Mouse (Mus musculus) C2C12 (cell line): Measurements from ENCODE around the gene Chsy1. TPM values are rescaled to one million over a fixed set of nuclear protein-coding genes. Genes with fewer than 3 reads are reported as not detected.

Experiments used
- H3K27me3 ChIP-seq: one replicate; pipeline ENCODE4 v1.6.1; 2011; ENCODE audit not compliant: control insufficient read depth, insufficient read depth, insufficient read length
- H3K36me3 ChIP-seq: one replicate; pipeline ENCODE4 v1.6.1; 2011; ENCODE audit not compliant: control insufficient read depth, insufficient read depth
- H3K4me3 ChIP-seq: one replicate; pipeline ENCODE4 v1.5.1; 2011; ENCODE audit warnings: mild to moderate bottlenecking, control low read depth; ENCODE audit not compliant: poor library complexity, insufficient read depth, severe bottlenecking
- H3K79me2 ChIP-seq: one replicate; pipeline ENCODE4 v1.6.1; 2011; ENCODE audit not compliant: control insufficient read depth, insufficient read depth
- H3K79me3 ChIP-seq: one replicate; pipeline ENCODE4 v1.6.1; 2011; ENCODE audit warnings: low read depth, control low read depth
- H3ac ChIP-seq: one replicate; pipeline ENCODE3; 2011; ENCODE audit warnings: low read depth; ENCODE audit not compliant: control insufficient read depth, insufficient read length
- CEBPB ChIP-seq: IDR thresholded peaks from one replicate; pipeline ENCODE4 v1.6.1; 2011; ENCODE audit warnings: low read depth, mild to moderate bottlenecking, control low read depth, moderate library complexity
- CTCF ChIP-seq: IDR thresholded peaks from one replicate; pipeline ENCODE4 v1.5.1; 2011; ENCODE audit not compliant: control insufficient read depth, insufficient read depth, insufficient read length
- FOSL1 ChIP-seq: IDR thresholded peaks from one replicate; pipeline ENCODE4 v1.8.0; 2011; ENCODE audit warnings: mild to moderate bottlenecking, low read length; ENCODE audit not compliant: poor library complexity, insufficient read depth, severe bottlenecking
- MAX ChIP-seq: IDR thresholded peaks from one replicate; pipeline ENCODE4 v1.6.1; 2011; ENCODE audit warnings: mild to moderate bottlenecking, control low read depth
- MYOD1 ChIP-seq: IDR thresholded peaks from one replicate; pipeline ENCODE4 v1.6.1; 2011; ENCODE audit warnings: low read depth; ENCODE audit not compliant: control insufficient read depth, insufficient read length
- MYOG ChIP-seq: IDR thresholded peaks from one replicate; pipeline ENCODE4 v1.6.1; 2011; ENCODE audit not compliant: control insufficient read depth, insufficient read length; ENCODE audit errors: extremely low read depth
- USF1 ChIP-seq: IDR thresholded peaks from one replicate; pipeline ENCODE4 v1.6.1; 2011; ENCODE audit warnings: low read depth, mild to moderate bottlenecking, control low read depth, moderate library complexity
- polyA plus RNA-seq: library from polyadenylated mRNA; unstranded; fragments of >200 nt; fragmentation: generic; extraction: Trizol; gene quantifications from one replicate; pipeline ENCODE4 v1.2.1, GENCODE M21; 2012; ENCODE audit warnings: missing spikeins

The Chsy1 gene
- polyA plus RNA-seq, 1 experiment = 25.5 TPM

GRCm38 (mm10) chr7:66164427-66165031, 55.2 kb downstream of the Chsy1 start:
- no peaks in the 10 kb centered on the region for H3K36me3 ChIP-seq
- H3K79me2 ChIP-seq = peaks cover 100% of the 10 kb centered on the region
- H3ac ChIP-seq = no peak overlapping the region
- peaks cover 53% of the 10 kb centered on the region for H3K79me3 ChIP-seq
- no peak overlapping the region for H3K4me3 ChIP-seq
- no peak for TF ChIP-seq USF1
- TF ChIP-seq MYOD1 = no peak
- no peak for TF ChIP-seq FOSL1
- TF ChIP-seq MAX = no peak
- TF ChIP-seq CEBPB = no peak
- no peak for TF ChIP-seq MYOG
- TF ChIP-seq CTCF = no peak
- H3K27me3 ChIP-seq = no peaks in the 10 kb centered on the region

GRCm38 (mm10) chr7:66165036-66165798, 55.9 kb downstream of the Chsy1 start:
- H3K36me3 ChIP-seq = no peaks in the 10 kb centered on the region
- no peak overlapping the region for H3ac ChIP-seq
- peaks cover 53% of the 10 kb centered on the region for H3K79me3 ChIP-seq
- no peaks in the 10 kb centered on the region for H3K27me3 ChIP-seq
- peaks cover 100% of the 10 kb centered on the region for H3K79me2 ChIP-seq
- TF ChIP-seq MYOD1 (no peak), FOSL1 (no peak), USF1 (no peak), MYOG (no peak), CEBPB (no peak), CTCF (no peak), MAX (no peak)
- no peak overlapping the region for H3K4me3 ChIP-seq

DNA sequence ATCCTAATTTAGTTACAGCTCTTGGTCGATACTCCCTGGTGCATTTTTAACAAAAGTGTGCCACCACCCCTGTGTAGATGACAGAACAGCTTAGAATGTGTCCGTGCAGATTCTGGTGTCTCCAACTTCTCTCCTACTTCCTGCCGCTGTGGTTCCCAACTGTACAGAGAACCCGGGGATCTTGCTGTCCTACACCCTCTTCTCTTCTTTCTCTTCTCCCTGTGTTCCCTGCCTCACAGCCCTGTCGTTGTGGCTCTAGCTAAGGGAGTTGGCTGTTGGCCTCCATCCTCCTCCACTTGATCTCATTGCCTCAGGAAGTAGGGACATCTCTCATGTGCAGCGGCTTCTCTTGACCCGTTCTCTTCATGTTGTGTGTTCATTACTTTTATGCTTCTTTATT, 59.6 kb downstream of the Chsy1 start:
- Histone ChIP-seq H3ac (no peak overlapping the region), H3K79me3 (peaks cover 34% of the 10 kb centered on the region), H3K79me2 (peaks cover 73% of the 10 kb centered on the region), H3K36me3 (peaks cover 24% of the 10 kb centered on the region), H3K27me3 (no peaks in the 10 kb centered on the region), H3K4me3 (no peak overlapping the region)
- no peak for TF ChIP-seq MAX
- TF ChIP-seq CEBPB = no peak
- no peak for TF ChIP-seq MYOG
- no peak for TF ChIP-seq CTCF
- no peak for TF ChIP-seq USF1

DNA sequence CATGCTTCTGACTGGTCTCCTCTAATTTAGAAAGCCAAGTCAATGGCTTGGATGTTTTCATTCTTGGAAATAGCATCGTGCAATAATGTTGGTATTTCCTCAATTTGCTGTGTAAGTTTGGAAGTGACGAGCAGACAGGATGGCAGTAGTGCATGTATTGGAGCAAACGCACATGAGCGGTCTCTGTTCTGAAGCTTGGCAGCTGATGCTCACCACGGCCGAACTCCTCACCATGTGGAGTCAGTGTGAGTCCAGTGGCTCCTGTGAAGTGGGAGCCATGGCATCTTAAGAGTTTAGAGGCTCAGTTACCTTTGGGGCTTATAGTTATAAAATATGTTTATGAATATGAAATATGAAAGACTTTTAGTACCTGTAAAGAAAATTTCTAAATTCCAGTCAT, 60.2 kb downstream of the Chsy1 start:
- Histone ChIP-seq H3K79me2 (peaks cover 67% of the 10 kb centered on the region), H3K4me3 (no peak overlapping the region), H3K79me3 (peaks cover 32% of the 10 kb centered on the region), H3K36me3 (peaks cover 30% of the 10 kb centered on the region), H3ac (no peak overlapping the region), H3K27me3 (no peaks in the 10 kb centered on the region)
- no peak for TF ChIP-seq CTCF
- no peak for TF ChIP-seq USF1
- TF ChIP-seq FOSL1 = no peak
- no peak for TF ChIP-seq MAX
- no peak for TF ChIP-seq MYOD1
- no peak for TF ChIP-seq CEBPB
- no peak for TF ChIP-seq MYOG

DNA sequence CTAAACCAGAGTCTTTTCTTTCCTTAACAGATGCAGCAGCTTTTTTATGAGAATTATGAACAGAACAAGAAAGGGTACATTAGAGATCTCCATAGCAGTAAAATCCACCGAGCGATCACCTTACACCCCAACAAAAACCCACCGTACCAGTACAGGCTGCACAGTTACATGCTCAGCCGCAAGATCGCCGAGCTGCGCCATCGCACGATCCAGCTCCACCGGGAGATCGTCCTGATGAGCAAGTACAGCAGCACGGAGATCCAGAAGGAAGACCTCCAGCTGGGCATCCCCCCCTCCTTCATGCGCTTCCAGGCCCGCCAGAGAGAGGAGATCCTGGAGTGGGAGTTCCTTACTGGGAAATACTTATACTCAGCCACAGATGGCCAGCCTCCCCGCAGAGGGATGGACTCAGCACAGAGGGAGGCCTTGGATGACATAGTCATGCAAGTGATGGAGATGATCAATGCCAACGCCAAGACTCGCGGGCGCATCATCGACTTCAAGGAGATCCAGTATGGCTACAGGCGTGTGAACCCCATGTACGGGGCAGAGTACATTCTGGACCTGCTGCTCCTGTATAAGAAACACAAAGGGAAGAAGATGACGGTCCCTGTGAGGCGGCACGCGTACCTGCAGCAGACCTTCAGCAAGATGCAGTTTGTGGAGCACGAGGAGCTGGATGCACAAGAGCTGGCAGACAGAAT, 61.6 kb downstream of the Chsy1 start:
- Histone ChIP-seq H3ac (no peak overlapping the region), H3K27me3 (no peaks in the 10 kb centered on the region), H3K79me3 (peaks cover 29% of the 10 kb centered on the region), H3K36me3 (peaks cover 35% of the 10 kb centered on the region), H3K4me3 (no peak overlapping the region), H3K79me2 (peaks cover 52% of the 10 kb centered on the region)
- TF ChIP-seq USF1 = no peak

GRCm38 (mm10) chr7:66175738-66176137, 66.4 kb downstream of the Chsy1 start:
- H3K36me3 ChIP-seq = peaks cover 29% of the 10 kb centered on the region
- no peaks in the 10 kb centered on the region for H3K27me3 ChIP-seq
- TF ChIP-seq FOSL1 = no peak
- TF ChIP-seq MYOD1 = no peak
- no peak for TF ChIP-seq CEBPB
- TF ChIP-seq MYOG = no peak
- TF ChIP-seq CTCF = no peak
- TF ChIP-seq USF1 = no peak
- no peak for TF ChIP-seq MAX
- no peak overlapping the region for H3K4me3 ChIP-seq
- H3K79me3 ChIP-seq = no peaks in the 10 kb centered on the region
- no peak overlapping the region for H3ac ChIP-seq
- H3K79me2 ChIP-seq = peaks cover 9% of the 10 kb centered on the region
